Mouse (Mus musculus): ENCODE data around the gene Pex5l. TPM values are rescaled to one million over a fixed set of nuclear protein-coding genes. Genes with fewer than 3 reads are reported as not detected.

The Pex5l gene
- polyA plus RNA-seq, 1 experiment from 2014 or later, result 0.47 TPM

DNA sequence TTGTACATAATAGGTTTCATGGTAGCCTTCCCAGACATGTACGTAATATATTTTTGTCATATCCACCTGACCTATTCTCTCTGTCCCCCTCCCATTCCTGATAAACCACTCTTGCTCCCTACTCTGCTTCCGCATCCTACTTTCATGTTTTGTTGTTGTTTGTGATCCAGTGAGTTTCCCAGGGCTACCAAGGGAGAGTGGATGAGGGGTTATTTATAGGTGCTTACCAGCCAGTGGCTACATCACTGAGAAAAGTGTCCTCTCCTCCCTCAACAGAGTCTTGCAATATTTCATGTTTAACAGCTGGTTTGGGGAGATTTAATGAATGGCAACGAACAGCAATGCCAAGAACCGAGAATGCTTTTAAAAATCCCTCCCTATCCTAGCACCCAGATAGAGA is 82.0 kb downstream of the Pex5l start:
- no peak for ATAC-seq (ENCODE audit: insufficient number of reproducible peaks, low FRiP score, low TSS enrichment, low read depth)
- WGBS, result 56% methylated on average over 4 of the region's 4 CpGs
- no peak overlapping the region for H3K4me3 ChIP-seq

DNA sequence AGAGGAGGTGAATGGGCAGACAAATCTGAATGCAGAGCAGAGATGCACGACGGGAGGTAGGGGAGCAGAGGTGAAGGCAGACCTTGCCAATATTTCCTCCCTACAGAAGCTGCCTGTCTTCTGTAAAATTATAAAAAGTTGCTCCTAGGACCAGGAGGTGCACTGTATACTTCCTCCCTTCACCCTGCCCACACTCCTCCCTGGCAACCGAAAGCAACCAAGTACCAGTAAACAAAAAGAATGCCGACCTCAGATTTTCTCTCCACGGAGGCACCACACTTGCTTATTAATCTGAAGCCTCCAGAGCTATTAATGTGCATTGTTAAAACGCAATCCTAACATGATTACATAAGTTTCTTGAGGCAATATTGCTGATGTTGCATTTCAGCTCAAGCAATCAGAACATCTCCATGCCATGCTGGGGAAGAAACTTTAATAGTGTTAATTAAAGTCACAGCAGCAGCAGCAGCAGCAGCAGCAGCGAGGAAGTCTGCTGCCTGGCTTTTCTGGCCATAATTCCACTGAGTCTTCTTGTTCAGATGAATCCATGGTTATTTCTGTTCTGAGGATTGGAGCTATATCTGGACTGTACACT is 82.6 kb downstream of the Pex5l start:
- no peaks in the 10 kb centered on the region for H3K27me3 ChIP-seq
- H3K9ac ChIP-seq, result no peak overlapping the region
- no peaks in the 10 kb centered on the region for H3K36me3 ChIP-seq
- no peaks in the 10 kb centered on the region for H3K9me3 ChIP-seq
- no peak overlapping the region for H3K4me3 ChIP-seq
- no peak overlapping the region for H3K27ac ChIP-seq
- H3K4me2 ChIP-seq, result no peak overlapping the region
- ATAC-seq (ENCODE audit: insufficient number of reproducible peaks, low FRiP score, low TSS enrichment, low read depth), result no peak
- H3K4me1 ChIP-seq, result no peaks in the 10 kb centered on the region
- 41% methylated on average over 7 of the region's 7 CpGs for WGBS

More for the DNA sequence above, 82.0 kb downstream of the Pex5l start:
- Histone ChIP-seq H3K27me3 (no peaks in the 10 kb centered on the region), H3K9ac (no peak overlapping the region), H3K4me2 (no peak overlapping the region), H3K4me1 (no peaks in the 10 kb centered on the region), H3K36me3 (no peaks in the 10 kb centered on the region), H3K9me3 (no peaks in the 10 kb centered on the region), H3K27ac (no peak overlapping the region)

DNA sequence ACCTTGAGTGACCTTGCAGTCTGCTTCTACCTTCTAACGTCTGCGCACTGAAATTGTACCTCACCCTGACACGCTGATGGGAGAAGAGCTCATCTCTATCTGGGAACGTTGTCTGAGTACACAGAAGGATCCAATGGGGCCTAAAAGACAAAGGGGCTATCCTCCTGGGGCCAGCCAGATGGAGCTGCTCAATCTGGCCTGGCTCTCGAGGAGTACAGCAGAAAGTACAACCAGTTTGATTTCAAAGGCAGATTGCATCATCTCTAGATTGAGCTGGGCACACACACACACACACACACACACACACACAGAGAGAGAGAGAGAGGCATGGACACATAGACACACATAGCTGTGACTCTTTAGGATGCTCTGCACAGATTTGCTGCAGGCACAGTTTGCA is 94.7 kb downstream of the Pex5l start:
- no peak overlapping the region for H3K27ac ChIP-seq
- H3K36me3 ChIP-seq, result no peaks in the 10 kb centered on the region
- 0 out of 2 replicates have a peak, but pooled peaks cover 3% of the 10 kb centered on the region for H3K4me1 ChIP-seq
- H3K9ac ChIP-seq, result no peak overlapping the region
- 66% methylated on average over 5 of the region's 5 CpGs for WGBS
- H3K4me3 ChIP-seq, result no peak overlapping the region
- ATAC-seq (ENCODE audit: insufficient number of reproducible peaks, low FRiP score, low TSS enrichment, low read depth), result no peak
- no peak overlapping the region for H3K4me2 ChIP-seq
- H3K9me3 ChIP-seq, result no peaks in the 10 kb centered on the region
- H3K27me3 ChIP-seq, result no peaks in the 10 kb centered on the region

DNA sequence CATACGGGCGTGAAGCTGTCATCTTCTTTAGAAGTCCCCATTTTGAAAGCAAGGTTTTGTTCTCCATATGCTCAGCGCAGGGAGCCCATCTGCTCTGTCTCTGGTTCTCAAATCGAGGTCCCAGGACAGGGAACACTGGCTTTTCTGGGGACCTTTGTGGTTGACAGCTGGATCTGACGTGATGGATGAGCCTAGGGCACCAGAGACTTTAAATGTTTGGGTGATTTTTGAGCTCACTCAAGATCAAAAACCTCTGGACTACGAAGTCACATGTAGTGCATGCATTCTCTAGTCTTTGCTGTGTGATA is 98.3 kb downstream of the Pex5l start:
- H3K9me3 ChIP-seq, result no peaks in the 10 kb centered on the region
- H3K9ac ChIP-seq, result no peak overlapping the region
- 74% methylated on average over 6 of the region's 6 CpGs for WGBS
- H3K27me3 ChIP-seq, result no peaks in the 10 kb centered on the region
- no peak overlapping the region for H3K27ac ChIP-seq
- no peaks in the 10 kb centered on the region for H3K36me3 ChIP-seq
- no peak overlapping the region for H3K4me2 ChIP-seq
- 0 out of 2 replicates have a peak, but pooled peaks cover 3% of the 10 kb centered on the region for H3K4me1 ChIP-seq
- ATAC-seq (ENCODE audit: insufficient number of reproducible peaks, low FRiP score, low TSS enrichment, low read depth), result no peak
- H3K4me3 ChIP-seq, result no peak overlapping the region

DNA sequence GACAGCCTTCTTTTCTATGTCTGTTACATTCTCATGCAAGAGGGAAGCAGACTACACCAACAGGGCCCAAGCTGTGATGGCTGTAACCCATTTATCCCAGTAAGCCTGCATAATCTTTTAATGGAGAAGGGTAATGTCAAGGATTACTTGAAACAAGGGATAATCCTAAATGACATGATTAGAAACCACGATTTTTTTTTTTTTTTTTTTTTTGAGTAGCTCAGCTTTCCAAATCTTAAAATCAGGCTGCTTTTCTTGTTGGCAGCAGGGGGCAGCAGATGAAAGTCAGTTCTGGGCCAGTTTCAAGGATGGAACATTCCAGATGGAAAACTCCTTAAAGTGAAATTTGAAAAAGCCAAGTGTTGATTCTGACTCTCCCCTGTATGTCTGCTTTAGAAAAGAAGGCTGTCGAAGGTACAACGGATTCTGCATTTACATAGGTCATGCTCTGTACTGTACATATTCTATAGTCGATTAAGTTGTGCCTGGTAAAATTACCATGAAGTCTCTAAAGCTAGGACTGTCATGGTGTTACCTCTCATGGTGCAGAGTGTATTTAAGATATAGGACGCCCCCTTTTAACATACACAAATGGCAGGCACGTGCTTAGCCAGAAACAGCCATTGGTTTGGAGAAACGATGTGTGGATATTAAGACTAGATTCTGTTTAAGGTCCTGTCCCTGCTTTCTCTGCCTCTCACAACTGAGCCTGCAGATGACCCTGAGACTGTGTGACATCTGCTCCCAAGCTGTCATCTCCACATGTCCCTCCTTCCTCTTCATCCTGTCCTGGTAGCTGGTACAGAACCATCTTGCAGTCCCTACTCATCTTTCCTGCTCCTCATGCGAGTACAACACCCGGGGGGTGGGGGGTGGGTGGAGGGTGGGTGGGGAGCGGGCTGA is 98.9 kb downstream of the Pex5l start:
- no peak for ATAC-seq (ENCODE audit: insufficient number of reproducible peaks, low FRiP score, low TSS enrichment, low read depth)
- Histone ChIP-seq H3K27ac (no peak overlapping the region), H3K4me2 (no peak overlapping the region), H3K36me3 (no peaks in the 10 kb centered on the region), H3K4me3 (no peak overlapping the region), H3K27me3 (no peaks in the 10 kb centered on the region), H3K9me3 (no peaks in the 10 kb centered on the region), H3K4me1 (0 out of 2 replicates have a peak, but pooled peaks cover 3% of the 10 kb centered on the region), H3K9ac (no peak overlapping the region)
- WGBS, result 63% methylated on average over 10 of the region's 10 CpGs

DNA sequence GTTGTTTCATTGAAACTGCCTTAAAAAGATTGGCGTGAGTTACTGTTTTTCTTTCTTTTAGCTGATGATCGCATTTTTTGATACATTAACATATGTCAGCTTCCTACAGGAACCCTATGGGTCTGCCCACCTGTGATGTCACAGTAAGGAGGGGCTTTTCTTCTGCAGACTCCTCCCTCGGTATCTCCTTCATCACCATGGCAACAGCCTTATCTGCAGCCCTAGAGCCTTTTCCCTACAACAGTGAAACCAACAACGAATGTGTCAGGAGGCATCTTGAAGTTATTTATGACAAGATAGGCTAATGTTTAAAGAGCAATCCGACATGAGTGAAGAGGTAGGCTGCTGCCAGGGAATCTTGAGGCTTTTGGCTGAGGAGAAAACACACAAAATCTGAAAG is 118.5 kb downstream of the Pex5l start:
- Histone ChIP-seq H3K4me2 (no peak overlapping the region), H3K9ac (no peak overlapping the region), H3K27ac (no peak overlapping the region), H3K36me3 (no peaks in the 10 kb centered on the region), H3K9me3 (no peaks in the 10 kb centered on the region), H3K27me3 (no peaks in the 10 kb centered on the region), H3K4me1 (no peaks in the 10 kb centered on the region), H3K4me3 (no peak overlapping the region)
- 51% methylated on average over 5 of the region's 5 CpGs for WGBS
- no peak for ATAC-seq (ENCODE audit: insufficient number of reproducible peaks, low FRiP score, low TSS enrichment, low read depth)

DNA sequence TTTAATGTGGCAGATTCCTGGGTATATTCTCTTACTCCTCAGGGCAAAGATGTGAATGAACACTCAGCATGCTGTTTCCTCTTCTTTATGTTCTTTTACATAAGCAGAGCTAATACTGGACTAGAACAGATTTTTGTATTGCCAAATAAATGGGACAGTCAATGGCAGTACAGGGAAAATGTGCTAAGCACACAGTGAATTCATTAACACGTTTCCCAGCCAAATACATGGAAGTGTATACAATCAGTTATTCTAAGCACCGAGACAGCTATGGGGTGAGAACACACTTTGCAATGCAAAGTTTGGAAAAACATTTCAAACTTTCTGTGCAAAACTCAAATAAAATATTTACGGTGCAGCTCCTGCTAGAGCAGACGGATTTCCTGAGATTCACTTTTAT is 139.1 kb downstream of the Pex5l start:
- Histone ChIP-seq H3K36me3 (no peaks in the 10 kb centered on the region), H3K4me3 (no peak overlapping the region), H3K27me3 (no peaks in the 10 kb centered on the region), H3K9ac (no peak overlapping the region), H3K4me1 (peaks cover 3% of the 10 kb centered on the region; the same call in 1 of the 2 replicates), H3K9me3 (no peaks in the 10 kb centered on the region), H3K27ac (no peak overlapping the region), H3K4me2 (no peak overlapping the region; the same call in 1 of the 2 replicates)
- no peak for ATAC-seq (ENCODE audit: insufficient number of reproducible peaks, low FRiP score, low TSS enrichment, low read depth)
- WGBS, result 30% methylated on average over 4 of the region's 4 CpGs

DNA sequence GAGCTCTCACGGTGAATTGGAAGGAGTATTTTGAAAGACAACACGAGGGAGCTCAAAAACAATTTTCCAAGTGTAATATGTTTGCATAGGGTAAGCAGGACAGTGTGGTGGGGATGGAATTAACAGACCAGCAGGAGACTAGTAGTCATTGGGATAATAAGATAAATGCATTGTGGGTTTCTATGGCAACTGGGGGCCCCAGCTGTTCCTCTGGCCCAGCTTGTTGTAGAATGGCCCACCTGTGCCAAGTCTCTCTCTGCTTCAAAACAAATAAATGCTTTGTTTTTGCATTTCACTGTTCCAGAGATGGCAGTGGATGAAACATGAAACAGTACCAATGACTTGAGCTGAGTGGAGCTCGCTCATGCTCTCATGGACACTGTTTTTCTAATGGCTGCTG is 141.3 kb downstream of the Pex5l start:
- no peak overlapping the region for H3K4me3 ChIP-seq
- H3K9me3 ChIP-seq, result no peaks in the 10 kb centered on the region
- no peak overlapping the region for H3K9ac ChIP-seq
- WGBS, result 78% methylated on average over 3 of the region's 3 CpGs
- H3K36me3 ChIP-seq, result no peaks in the 10 kb centered on the region
- H3K4me1 ChIP-seq, result peaks cover 3% of the 10 kb centered on the region; the same call in 1 of the 2 replicates
- no peaks in the 10 kb centered on the region for H3K27me3 ChIP-seq
- no peak for ATAC-seq (ENCODE audit: insufficient number of reproducible peaks, low FRiP score, low TSS enrichment, low read depth)
- H3K4me2 ChIP-seq, result no peak overlapping the region
- no peak overlapping the region for H3K27ac ChIP-seq

DNA sequence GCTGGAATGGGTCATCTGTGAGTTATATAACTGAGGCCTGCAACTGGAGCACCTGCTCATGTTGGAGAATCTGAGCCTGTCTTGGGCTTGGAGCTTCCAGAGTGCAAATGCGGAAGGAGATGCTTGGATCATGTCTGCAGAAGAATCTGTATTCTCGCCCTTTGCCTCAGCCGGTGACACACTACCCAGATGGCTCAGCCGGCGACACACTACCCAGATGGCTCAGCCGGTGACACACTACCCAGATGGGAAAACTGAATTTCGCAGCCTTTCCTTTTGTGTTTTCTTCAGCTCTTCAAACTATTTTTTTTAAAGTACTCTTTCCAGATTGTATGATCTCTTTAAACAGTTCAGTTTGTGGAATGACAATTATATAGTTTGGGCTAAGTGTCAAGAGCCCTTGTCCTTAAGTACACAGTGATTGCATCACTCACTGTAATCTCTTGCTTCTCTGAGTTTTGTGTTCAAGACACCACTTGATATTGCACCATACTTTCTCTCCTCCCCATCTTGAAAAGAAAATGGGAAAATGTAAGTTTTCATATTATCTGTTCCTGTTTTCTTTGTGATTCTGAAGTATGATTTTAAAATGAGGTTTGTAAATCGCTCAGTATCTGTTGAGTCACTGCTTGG is 142.5 kb downstream of the Pex5l start:
- H3K9ac ChIP-seq, result no peak overlapping the region
- H3K4me1 ChIP-seq, result peaks cover 3% of the 10 kb centered on the region; the same call in 1 of the 2 replicates
- H3K27ac ChIP-seq, result no peak overlapping the region
- WGBS, result 83% methylated on average over 8 of the region's 8 CpGs
- H3K4me2 ChIP-seq, result no peak overlapping the region
- ATAC-seq (ENCODE audit: insufficient number of reproducible peaks, low FRiP score, low TSS enrichment, low read depth), result no peak
- no peaks in the 10 kb centered on the region for H3K9me3 ChIP-seq
- H3K36me3 ChIP-seq, result no peaks in the 10 kb centered on the region
- H3K27me3 ChIP-seq, result no peaks in the 10 kb centered on the region
- H3K4me3 ChIP-seq, result no peak overlapping the region

DNA sequence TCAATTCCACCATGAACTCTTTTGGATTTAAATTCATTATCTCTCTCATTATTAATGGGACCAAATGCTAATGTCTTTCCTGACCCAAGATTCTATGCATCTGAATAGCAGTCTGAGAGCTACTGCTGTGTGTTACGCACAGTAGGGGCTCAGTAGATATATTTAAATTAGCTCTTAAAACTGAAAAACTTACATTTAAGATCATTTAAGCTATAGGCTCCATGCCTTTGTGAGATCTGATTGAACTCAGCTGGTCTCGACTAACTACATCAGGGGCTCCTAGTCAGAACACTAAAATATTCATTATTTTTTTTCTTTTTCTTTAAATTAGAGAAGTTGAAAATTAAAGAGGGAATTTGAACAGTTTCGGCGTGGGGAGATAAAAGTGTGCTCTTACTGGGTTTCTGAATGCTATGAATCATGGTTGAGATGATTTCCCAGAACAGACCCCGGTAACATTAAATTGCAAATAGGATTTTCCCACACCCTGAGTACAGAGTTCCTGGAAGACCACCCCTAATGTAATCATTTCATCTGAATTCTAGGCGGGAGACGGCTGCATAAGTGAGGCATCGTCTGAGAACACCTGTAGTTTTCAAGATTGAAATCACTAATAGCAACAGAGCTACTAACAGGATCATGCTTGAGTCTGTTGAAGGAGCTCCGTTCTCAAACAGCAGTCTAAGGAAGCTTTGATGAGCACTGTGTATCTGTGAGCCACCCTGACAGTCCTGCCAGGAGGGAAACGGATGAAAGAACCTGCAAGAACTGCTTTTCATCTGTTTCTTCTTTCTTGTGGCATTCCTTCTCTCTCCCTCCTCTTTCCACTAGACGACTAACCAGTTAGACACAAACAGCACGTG is 151.1 kb downstream of the Pex5l start:
- ATAC-seq (ENCODE audit: insufficient number of reproducible peaks, low FRiP score, low TSS enrichment, low read depth), result no peak
- 61% methylated on average over 12 of the region's 12 CpGs for WGBS

DNA sequence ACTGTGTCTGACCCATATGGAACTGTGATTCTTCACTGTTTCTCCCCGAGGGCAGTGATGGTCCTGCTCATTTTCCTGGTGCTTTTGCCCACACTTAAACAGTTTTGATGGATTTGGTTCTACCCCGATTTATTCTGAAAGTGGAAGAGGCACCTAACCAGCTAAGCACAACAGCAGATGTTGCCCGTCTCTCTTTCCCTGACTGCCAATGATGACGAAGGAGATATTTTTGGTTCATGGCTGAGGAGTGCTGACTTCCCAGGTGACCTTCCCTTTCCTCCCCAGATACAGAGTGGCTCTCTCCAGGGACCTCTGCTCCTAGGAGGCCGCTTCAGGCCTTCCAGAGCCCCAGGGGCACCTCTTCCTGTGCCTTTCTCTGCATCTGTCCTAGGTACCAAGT is 155.2 kb downstream of the Pex5l start:
- no peaks in the 10 kb centered on the region for H3K36me3 ChIP-seq
- H3K4me3 ChIP-seq, result no peak overlapping the region
- H3K9ac ChIP-seq, result no peak overlapping the region
- H3K9me3 ChIP-seq, result no peaks in the 10 kb centered on the region
- ATAC-seq (ENCODE audit: insufficient number of reproducible peaks, low FRiP score, low TSS enrichment, low read depth), result no peak
- no peak overlapping the region for H3K4me2 ChIP-seq
- H3K27me3 ChIP-seq, result no peaks in the 10 kb centered on the region
- WGBS, result 61% methylated on average over 5 of the region's 5 CpGs
- H3K4me1 ChIP-seq, result no peaks in the 10 kb centered on the region
- no peak overlapping the region for H3K27ac ChIP-seq

More for the DNA sequence above, 151.1 kb downstream of the Pex5l start:
- Histone ChIP-seq H3K4me1 (no peaks in the 10 kb centered on the region), H3K36me3 (no peaks in the 10 kb centered on the region), H3K4me2 (no peak overlapping the region), H3K4me3 (no peak overlapping the region), H3K27me3 (no peaks in the 10 kb centered on the region), H3K27ac (no peak overlapping the region), H3K9me3 (no peaks in the 10 kb centered on the region), H3K9ac (no peak overlapping the region)

All from limb, embryonic 15.5 days (tissue).